Mouse (Mus musculus): ENCODE measurements at regions not wholly inside any gene's neighbourhood (a gene's known extent, or its start where the extent isn't known, plus 50 kb on each side); places are given as distances from the start of the nearest gene placed in this dataset.

DNA sequence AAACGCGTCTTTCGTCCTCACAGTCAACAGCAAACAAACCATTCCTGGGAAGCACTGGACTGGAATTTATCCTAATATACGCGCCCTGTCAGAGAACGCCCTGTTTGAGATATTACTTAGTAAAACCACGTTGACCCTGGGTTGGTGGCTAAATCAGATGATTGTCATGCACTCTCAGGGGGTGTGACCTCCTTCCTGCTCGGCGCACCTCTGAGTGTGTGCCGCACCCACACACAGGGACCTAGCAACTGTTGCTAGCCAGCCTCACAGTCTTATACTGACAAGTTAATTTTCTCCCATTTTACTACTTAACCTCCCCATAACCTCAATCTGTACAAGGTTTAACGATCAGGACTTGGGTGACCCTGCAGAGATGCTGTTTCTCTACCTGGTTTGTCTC is 284.4 kb upstream of the Slc16a7 start:
- no peak for TF ChIP-seq CTCF (IDR thresholded peaks at IDR 0.05; ENCODE audit: extremely low read depth, insufficient read depth, insufficient read length, insufficient replicate concordance)
- no peak for TF ChIP-seq POLR2A (IDR thresholded peaks at IDR 0.05; ENCODE audit: low read depth, low read length)

All from spleen, adult 2 months (tissue).